Mouse (Mus musculus) C2C12 (cell line): Measurements from ENCODE around the gene Ssbp3.

Source experiments
- CTCF ChIP-seq: IDR thresholded peaks from one replicate; pipeline ENCODE4 v1.5.1; 2011; ENCODE audit not compliant: control insufficient read depth, insufficient read depth, insufficient read length
- MAX ChIP-seq: IDR thresholded peaks from one replicate; pipeline ENCODE4 v1.6.1; 2011; ENCODE audit warnings: mild to moderate bottlenecking, control low read depth
- USF1 ChIP-seq: IDR thresholded peaks from one replicate; pipeline ENCODE4 v1.6.1; 2011; ENCODE audit warnings: low read depth, mild to moderate bottlenecking, control low read depth, moderate library complexity

- TF ChIP-seq MAX, result no peak
- TF ChIP-seq CTCF, result no peak
- TF ChIP-seq USF1, result no peak
These were observed 85.0 kb downstream of the Ssbp3 start for GRCm38 (mm10) chr4:106995513-106995912.
